Comparison of ENCODE assay signal across 16 mouse cellular contexts in genomic region chr5:151168191-151168590, GRCm38 (mm10).
A peak's percentile ranks its signal among the peaks of the same experiment; 100 is the strongest.
DNase-seq lines count a peak whose midpoint lies in the region; ATAC-seq and TF ChIP-seq lines count a peak whose summit lies in the region.
"Had no signal": no experiment of that assay in that cellular context is flagged by ENCODE, and none has a peak within 500 bp of the region (broad histone marks: within the 10 kb centered on the region; RNA-seq: fewer than 3 reads in every experiment).

No protein-coding gene starts in this region.

- H3K27ac ChIP-seq in intestine, embryonic 14.5 days (ENCODE audit: low read depth) = no peak overlapping the region
- H3K27ac ChIP-seq in intestine, postnatal 0 days (ENCODE audit: low read depth, low read length) = no peak overlapping the region; the same call in 1 of the 2 replicates
- peak overlapping the region; percentile 62 for H3K27ac ChIP-seq in lung, embryonic 14.5 days (ENCODE audit: low read depth)
- H3K27ac ChIP-seq in neural tube, embryonic 15.5 days (replicated peaks) = peak overlapping the region; percentile 54
- H3K27ac ChIP-seq: forebrain, embryonic 12.5 days; heart, embryonic 15.5 days; layer of hippocampus, adult 2 months; limb, embryonic 15.5 days had no signal

- no peaks in the 10 kb centered on the region for H3K9me3 ChIP-seq in intestine, embryonic 14.5 days (ENCODE audit: control insufficient read depth, low read length)
- H3K9me3 ChIP-seq in intestine, postnatal 0 days (ENCODE audit: control insufficient read depth) = no peaks in the 10 kb centered on the region
- no peaks in the 10 kb centered on the region for H3K9me3 ChIP-seq in lung, embryonic 14.5 days (ENCODE audit: low read depth, low read length)
- H3K9me3 ChIP-seq in neural tube, embryonic 15.5 days (replicated peaks) = no peaks in the 10 kb centered on the region
- H3K9me3 ChIP-seq: forebrain, embryonic 12.5 days; heart, embryonic 15.5 days; limb, embryonic 15.5 days had no signal

- WGBS in intestine, embryonic 14.5 days = 90% methylated on average over 3 of the region's 3 CpGs
- WGBS in intestine, postnatal 0 days = 53% methylated on average over 3 of the region's 3 CpGs
- WGBS in lung, embryonic 14.5 days = 62% methylated on average over 3 of the region's 3 CpGs
- 92% methylated on average over 3 of the region's 3 CpGs for whole genome bisulfite sequencing in neural tube, embryonic 15.5 days

- H3K9ac ChIP-seq in intestine, embryonic 14.5 days (ENCODE audit: low read length) = no peak overlapping the region
- H3K9ac ChIP-seq in intestine, postnatal 0 days (ENCODE audit: low read depth, low read length) = no peak overlapping the region
- H3K9ac ChIP-seq in lung, embryonic 14.5 days = no peak overlapping the region
- no peak overlapping the region for H3K9ac ChIP-seq in neural tube, embryonic 15.5 days (replicated peaks)
- H3K9ac ChIP-seq: forebrain, embryonic 12.5 days; heart, embryonic 15.5 days; limb, embryonic 15.5 days had no signal

- H3K36me3 ChIP-seq in intestine, embryonic 14.5 days (ENCODE audit: control insufficient read depth, insufficient read depth, low read length) = no peaks in the 10 kb centered on the region
- H3K36me3 ChIP-seq in intestine, postnatal 0 days (ENCODE audit: control insufficient read depth, insufficient read depth) = no peaks in the 10 kb centered on the region
- H3K36me3 ChIP-seq in lung, embryonic 14.5 days (ENCODE audit: insufficient read depth) = no peaks in the 10 kb centered on the region
- H3K36me3 ChIP-seq in neural tube, embryonic 15.5 days = no peaks in the 10 kb centered on the region
- H3K36me3 ChIP-seq: forebrain, embryonic 12.5 days; heart, embryonic 15.5 days; limb, embryonic 15.5 days had no signal

- H3K4me3 ChIP-seq in intestine, embryonic 14.5 days (ENCODE audit: low read depth, low read length) = no peak overlapping the region
- H3K4me3 ChIP-seq in intestine, postnatal 0 days (ENCODE audit: low read depth, low read length) = no peak overlapping the region
- H3K4me3 ChIP-seq in lung, embryonic 14.5 days (ENCODE audit: low read depth, low read length) = no peak overlapping the region
- no peak overlapping the region for H3K4me3 ChIP-seq in neural tube, embryonic 15.5 days (replicated peaks)
- H3K4me3 ChIP-seq: forebrain, embryonic 12.5 days; heart, embryonic 15.5 days; layer of hippocampus, adult 2 months; limb, embryonic 15.5 days had no signal

- H3K4me2 ChIP-seq in intestine, embryonic 14.5 days (ENCODE audit: low read length) = no peak overlapping the region
- no peak overlapping the region for H3K4me2 ChIP-seq in intestine, postnatal 0 days (replicated peaks; ENCODE audit: low read depth)
- H3K4me2 ChIP-seq in lung, embryonic 14.5 days = no peak overlapping the region
- no peak overlapping the region for H3K4me2 ChIP-seq in neural tube, embryonic 15.5 days
- H3K4me2 ChIP-seq: forebrain, embryonic 12.5 days; heart, embryonic 15.5 days; limb, embryonic 15.5 days had no signal

- intact Hi-C loops in gastrocnemius, postnatal 36 days (cut with DNase I) = no loop called here

- DNase-seq in intestine, embryonic 14.5 days (ENCODE audit: low spot score) = peak; percentile 39
- no peak for DNase-seq in lung, embryonic 14.5 days
- no peak for DNase-seq in lung, postnatal 14 days
- DNase-seq in lung, postnatal 10 days = peak; percentile 41
- DNase-seq in embryo, embryonic 9.5 days (ENCODE audit: extremely low spot score) = no peak
- no peak for DNase-seq in gastrocnemius, postnatal 36 days
- DNase-seq: cerebellum, adult 8-10 months; gastrocnemius, postnatal 10 days; heart, adult 18-20 months; right cerebral cortex, postnatal 14 days had no signal

- no peak for TF ChIP-seq CTCF in intestine, postnatal 0 days (IDR thresholded peaks at IDR 0.05; ENCODE audit: low read depth)
- no peak for TF ChIP-seq CTCF in lung, embryonic 14.5 days (IDR thresholded peaks at IDR 0.05; ENCODE audit: low read depth)

- ATAC-seq in intestine, embryonic 14.5 days (replicated peaks; ENCODE audit: low FRiP score, low TSS enrichment, low read depth) = no peak
- ATAC-seq in intestine, postnatal 0 days = no peak
- peak; percentile 62 for ATAC-seq in lung, embryonic 14.5 days (ENCODE audit: insufficient read depth)
- no peak for ATAC-seq in neural tube, embryonic 15.5 days (ENCODE audit: low FRiP score)

- H3K4me1 ChIP-seq in intestine, embryonic 14.5 days (replicated peaks; ENCODE audit: control insufficient read depth, insufficient read depth, low read length) = peaks cover 17% of the 10 kb centered on the region; the same call in 1 of the 2 replicates
- H3K4me1 ChIP-seq in intestine, postnatal 0 days (replicated peaks; ENCODE audit: control insufficient read depth, insufficient read depth, low read length) = peaks cover 9% of the 10 kb centered on the region; the same call in 1 of the 2 replicates
- peaks cover 18% of the 10 kb centered on the region for H3K4me1 ChIP-seq in lung, embryonic 14.5 days (ENCODE audit: insufficient read depth)
- H3K4me1 ChIP-seq in neural tube, embryonic 15.5 days = peaks cover 10% of the 10 kb centered on the region; the same call in 1 of the 2 replicates

- H3K27me3 ChIP-seq in intestine, embryonic 14.5 days (replicated peaks; ENCODE audit: control insufficient read depth, insufficient read depth, low read length) = no peaks in the 10 kb centered on the region
- H3K27me3 ChIP-seq in intestine, postnatal 0 days (replicated peaks; ENCODE audit: control insufficient read depth, insufficient read depth, low read length) = no peaks in the 10 kb centered on the region
- H3K27me3 ChIP-seq in lung, embryonic 14.5 days (ENCODE audit: insufficient read depth, low read length) = no peaks in the 10 kb centered on the region
- H3K27me3 ChIP-seq in neural tube, embryonic 15.5 days (replicated peaks) = no peaks in the 10 kb centered on the region
- H3K27me3 ChIP-seq: forebrain, embryonic 12.5 days; heart, embryonic 15.5 days; limb, embryonic 15.5 days had no signal

Comparison
In these comparisons a context has a peak if more than half of its experiments do, and no peak if none do; other contexts are left out.
1. DNase-seq: peak in intestine, embryonic 14.5 days (single experiment) and lung, postnatal 10 days (single experiment); none in lung, embryonic 14.5 days (single experiment), lung, postnatal 14 days (single experiment), embryo, embryonic 9.5 days (single experiment) and gastrocnemius, postnatal 36 days (0 of 2).
2. H3K27ac ChIP-seq: peak in lung, embryonic 14.5 days (single experiment) and neural tube, embryonic 15.5 days (single experiment); none in intestine, embryonic 14.5 days (single experiment) and intestine, postnatal 0 days (single experiment).